Mouse (Mus musculus): Measurements from ENCODE around the gene Camkk2. TPM values are rescaled to one million over a fixed set of nuclear protein-coding genes. Genes with fewer than 3 reads are reported as not detected.

Camkk2 gene
- polyA plus RNA-seq (2011; ENCODE audit: insufficient read depth, insufficient read length, low read depth, missing spikeins), result 24.4 and 26.2 TPM in 2 replicates

DNA sequence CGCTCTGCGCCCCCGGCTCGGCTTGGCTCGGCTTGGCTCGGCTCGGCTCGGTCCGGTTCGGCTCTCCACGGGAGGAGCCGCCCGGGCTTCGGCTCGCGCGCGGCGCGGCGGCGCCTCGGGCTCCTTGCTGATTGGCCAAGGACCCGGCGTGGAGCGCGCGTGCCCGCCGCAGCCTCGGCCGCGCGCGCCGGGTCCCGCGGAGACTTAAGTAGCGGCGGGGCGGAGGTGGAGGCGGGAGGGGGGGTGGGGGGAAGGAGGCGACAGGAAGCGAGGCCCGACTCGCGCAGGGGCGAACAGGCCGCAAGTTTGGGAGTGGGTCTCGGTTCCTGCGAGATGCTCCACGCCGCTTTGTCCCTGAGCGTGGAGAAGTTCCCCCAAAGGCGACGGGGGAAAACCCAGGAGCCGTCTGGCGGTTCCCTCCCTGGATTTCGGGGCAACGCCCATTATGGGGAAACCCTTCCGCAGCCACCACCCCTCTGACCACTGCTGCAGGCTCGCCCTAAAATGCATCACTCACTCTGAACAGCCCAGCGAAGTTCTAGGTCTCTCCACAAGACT is at the start of gene Camkk2:
Gene Camkk2, minus strand, starts transcription at position 133 of the 558 bp plus-strand sequence.
- 0 out of 2 replicates have a peak, but pooled peaks cover 2% of the 10 kb centered on the region for H3K27me3 ChIP-seq (ENCODE audit: control insufficient read depth, insufficient read depth, low read length, poor library complexity, severe bottlenecking)
- peak within 1 kb of the TSS; percentile 93 for H3K4me3 ChIP-seq (ENCODE audit: low read depth, low read length)
- TF ChIP-seq CTCF (IDR thresholded peaks at IDR 0.05; ENCODE audit: low read depth, low read length) (no peak), POLR2A (IDR thresholded peaks at IDR 0.05; ENCODE audit: insufficient read depth, low read length) (no peak), EP300 (IDR thresholded peaks at IDR 0.05; ENCODE audit: insufficient read depth, low read depth, low read length) (no peak)
- no peak within 1 kb of the TSS for H3K27ac ChIP-seq (ENCODE audit: insufficient read depth, low read length)
- H3K9me3 ChIP-seq (replicated peaks; ENCODE audit: control insufficient read depth, insufficient read depth, low read length, poor library complexity, severe bottlenecking), result no peaks in the 10 kb centered on the region
- no peaks in the 10 kb centered on the region for H3K36me3 ChIP-seq (ENCODE audit: control insufficient read depth, insufficient read depth, low read length, poor library complexity, severe bottlenecking)
- peak within 1 kb of the TSS; percentile 93 for H3K9ac ChIP-seq (ENCODE audit: low read depth, poor library complexity, severe bottlenecking)
- peaks cover 3% of the 10 kb centered on the region for H3K4me1 ChIP-seq (ENCODE audit: control insufficient read depth, insufficient read depth, low read length)

DNA sequence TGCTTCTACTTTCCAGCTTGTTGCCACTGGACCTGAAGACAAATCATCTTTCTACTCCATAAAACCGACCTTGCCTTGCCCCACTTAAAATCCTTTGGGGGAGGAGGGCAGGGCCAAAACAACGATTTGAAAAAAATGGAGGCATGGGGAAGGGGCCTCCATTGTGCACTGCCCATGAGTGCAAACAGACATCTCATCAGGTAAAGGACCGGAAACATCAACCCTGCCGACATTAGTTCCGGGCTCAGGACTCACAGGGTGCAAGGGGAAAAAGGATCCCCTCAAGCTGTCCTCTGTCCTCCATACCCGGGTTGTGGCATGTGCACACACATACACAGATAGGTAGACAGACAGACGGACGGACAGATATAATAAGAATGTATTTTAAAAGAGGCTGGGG is 45.9 kb upstream of the Camkk2 start:
- Histone ChIP-seq H3K9ac (ENCODE audit: low read depth, poor library complexity, severe bottlenecking) (no peak overlapping the region), H3K4me3 (ENCODE audit: low read depth, low read length) (no peak overlapping the region), H3K4me1 (ENCODE audit: control insufficient read depth, insufficient read depth, low read length) (peaks cover 2% of the 10 kb centered on the region), H3K27me3 (ENCODE audit: control insufficient read depth, insufficient read depth, low read length, poor library complexity, severe bottlenecking) (no peaks in the 10 kb centered on the region), H3K9me3 (replicated peaks; ENCODE audit: control insufficient read depth, insufficient read depth, low read length, poor library complexity, severe bottlenecking) (no peaks in the 10 kb centered on the region), H3K27ac (ENCODE audit: insufficient read depth, low read length) (no peak overlapping the region), H3K36me3 (ENCODE audit: control insufficient read depth, insufficient read depth, low read length, poor library complexity, severe bottlenecking) (no peaks in the 10 kb centered on the region)
- TF ChIP-seq EP300 (IDR thresholded peaks at IDR 0.05; ENCODE audit: insufficient read depth, low read depth, low read length) (no peak), POLR2A (IDR thresholded peaks at IDR 0.05; ENCODE audit: insufficient read depth, low read length) (no peak), CTCF (IDR thresholded peaks at IDR 0.05; ENCODE audit: low read depth, low read length) (no peak)

DNA sequence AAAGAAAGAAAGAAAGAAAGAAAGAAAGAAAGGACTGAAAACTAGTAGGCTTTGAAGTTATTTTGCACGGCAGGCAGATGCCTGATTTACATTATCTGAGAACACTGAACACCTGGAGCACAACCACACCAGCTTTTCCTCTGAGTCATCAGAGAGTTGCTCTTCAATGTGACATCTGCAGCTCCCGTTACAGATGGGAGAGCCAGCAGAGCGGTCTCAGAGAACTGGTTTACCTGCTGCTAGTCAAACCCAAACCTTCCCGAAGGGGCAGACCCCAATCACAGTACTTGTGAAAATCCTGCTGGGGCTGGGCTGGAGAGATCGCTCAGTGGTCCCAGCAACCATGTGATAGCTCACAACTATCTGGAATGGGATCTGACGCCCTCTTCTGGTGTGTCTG is 45.2 kb upstream of the Camkk2 start:
- Histone ChIP-seq H3K27ac (ENCODE audit: insufficient read depth, low read length) (no peak overlapping the region), H3K9me3 (replicated peaks; ENCODE audit: control insufficient read depth, insufficient read depth, low read length, poor library complexity, severe bottlenecking) (no peaks in the 10 kb centered on the region), H3K36me3 (ENCODE audit: control insufficient read depth, insufficient read depth, low read length, poor library complexity, severe bottlenecking) (peaks cover 1% of the 10 kb centered on the region; the same call in 1 of the 2 replicates), H3K4me1 (ENCODE audit: control insufficient read depth, insufficient read depth, low read length) (peaks cover 2% of the 10 kb centered on the region), H3K4me3 (ENCODE audit: low read depth, low read length) (peak overlapping the region; percentile 18; the same call in 1 of the 2 replicates), H3K9ac (ENCODE audit: low read depth, poor library complexity, severe bottlenecking) (no peak overlapping the region), H3K27me3 (ENCODE audit: control insufficient read depth, insufficient read depth, low read length, poor library complexity, severe bottlenecking) (no peaks in the 10 kb centered on the region)
- TF ChIP-seq CTCF (IDR thresholded peaks at IDR 0.05; ENCODE audit: low read depth, low read length) (no peak), POLR2A (IDR thresholded peaks at IDR 0.05; ENCODE audit: insufficient read depth, low read length) (no peak), EP300 (IDR thresholded peaks at IDR 0.05; ENCODE audit: insufficient read depth, low read depth, low read length) (no peak)

GRCm38 (mm10) chr5:122823976-122824375 is 44.8 kb upstream of the Camkk2 start:
- no peaks in the 10 kb centered on the region for H3K27me3 ChIP-seq (ENCODE audit: control insufficient read depth, insufficient read depth, low read length, poor library complexity, severe bottlenecking)
- no peak overlapping the region for H3K27ac ChIP-seq (ENCODE audit: insufficient read depth, low read length)
- TF ChIP-seq POLR2A (IDR thresholded peaks at IDR 0.05; ENCODE audit: insufficient read depth, low read length), result no peak
- TF ChIP-seq EP300 (IDR thresholded peaks at IDR 0.05; ENCODE audit: insufficient read depth, low read depth, low read length), result no peak
- TF ChIP-seq CTCF (IDR thresholded peaks at IDR 0.05; ENCODE audit: low read depth, low read length), result no peak
- no peak overlapping the region for H3K4me3 ChIP-seq (ENCODE audit: low read depth, low read length)
- H3K36me3 ChIP-seq (ENCODE audit: control insufficient read depth, insufficient read depth, low read length, poor library complexity, severe bottlenecking), result peaks cover 4% of the 10 kb centered on the region
- peaks cover 2% of the 10 kb centered on the region for H3K4me1 ChIP-seq (ENCODE audit: control insufficient read depth, insufficient read depth, low read length)
- H3K9ac ChIP-seq (ENCODE audit: low read depth, poor library complexity, severe bottlenecking), result no peak overlapping the region
- no peaks in the 10 kb centered on the region for H3K9me3 ChIP-seq (replicated peaks; ENCODE audit: control insufficient read depth, insufficient read depth, low read length, poor library complexity, severe bottlenecking)

- H3K27ac ChIP-seq (ENCODE audit: insufficient read depth, low read length), result no peak overlapping the region
- TF ChIP-seq EP300 (IDR thresholded peaks at IDR 0.05; ENCODE audit: insufficient read depth, low read depth, low read length) (no peak), CTCF (IDR thresholded peaks at IDR 0.05; ENCODE audit: low read depth, low read length) (no peak), POLR2A (IDR thresholded peaks at IDR 0.05; ENCODE audit: insufficient read depth, low read length) (no peak)
- H3K36me3 ChIP-seq (ENCODE audit: control insufficient read depth, insufficient read depth, low read length, poor library complexity, severe bottlenecking), result peaks cover 19% of the 10 kb centered on the region
- H3K4me1 ChIP-seq (ENCODE audit: control insufficient read depth, insufficient read depth, low read length), result peaks cover 2% of the 10 kb centered on the region
- H3K9me3 ChIP-seq (replicated peaks; ENCODE audit: control insufficient read depth, insufficient read depth, low read length, poor library complexity, severe bottlenecking), result no peaks in the 10 kb centered on the region
- H3K27me3 ChIP-seq (ENCODE audit: control insufficient read depth, insufficient read depth, low read length, poor library complexity, severe bottlenecking), result no peaks in the 10 kb centered on the region
- no peak overlapping the region for H3K9ac ChIP-seq (ENCODE audit: low read depth, poor library complexity, severe bottlenecking)
- no peak overlapping the region for H3K4me3 ChIP-seq (ENCODE audit: low read depth, low read length)
These were observed 43.2 kb upstream of the Camkk2 start for GRCm38 (mm10) chr5:122822441-122822840.

DNA sequence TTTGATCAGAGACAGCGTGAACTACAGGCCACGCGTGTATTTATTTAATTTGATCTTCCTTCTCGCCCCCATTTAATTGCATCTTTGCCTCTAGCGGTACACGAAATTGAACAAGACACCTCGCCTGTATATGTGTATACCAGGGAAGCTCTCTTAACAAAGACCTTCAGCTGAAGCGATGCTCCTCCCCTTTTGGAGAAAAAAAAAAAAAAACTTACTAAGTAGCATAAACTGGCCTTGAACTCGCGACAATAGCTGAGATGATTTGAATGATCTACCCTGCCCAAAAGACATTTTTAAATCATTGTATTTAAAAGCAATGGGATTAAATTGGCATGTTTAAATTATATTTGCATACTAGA is 42.3 kb upstream of the Camkk2 start:
- Histone ChIP-seq H3K36me3 (ENCODE audit: control insufficient read depth, insufficient read depth, low read length, poor library complexity, severe bottlenecking) (peaks cover 24% of the 10 kb centered on the region), H3K27ac (ENCODE audit: insufficient read depth, low read length) (peak overlapping the region; percentile 45; the same call in 1 of the 2 replicates), H3K27me3 (ENCODE audit: control insufficient read depth, insufficient read depth, low read length, poor library complexity, severe bottlenecking) (no peaks in the 10 kb centered on the region), H3K4me3 (ENCODE audit: low read depth, low read length) (peak overlapping the region; percentile 67), H3K4me1 (ENCODE audit: control insufficient read depth, insufficient read depth, low read length) (peaks cover 2% of the 10 kb centered on the region), H3K9ac (ENCODE audit: low read depth, poor library complexity, severe bottlenecking) (peak overlapping the region; percentile 58; the same call in 1 of the 2 replicates), H3K9me3 (replicated peaks; ENCODE audit: control insufficient read depth, insufficient read depth, low read length, poor library complexity, severe bottlenecking) (no peaks in the 10 kb centered on the region)
- TF ChIP-seq POLR2A (IDR thresholded peaks at IDR 0.05; ENCODE audit: insufficient read depth, low read length) (no peak), CTCF (IDR thresholded peaks at IDR 0.05; ENCODE audit: low read depth, low read length) (no peak), EP300 (IDR thresholded peaks at IDR 0.05; ENCODE audit: insufficient read depth, low read depth, low read length) (no peak)
